Mouse (Mus musculus): Measurements from ENCODE around the gene Gm9945.
A peak's percentile ranks its signal among the peaks of the same experiment; 100 is the strongest.

DNA sequence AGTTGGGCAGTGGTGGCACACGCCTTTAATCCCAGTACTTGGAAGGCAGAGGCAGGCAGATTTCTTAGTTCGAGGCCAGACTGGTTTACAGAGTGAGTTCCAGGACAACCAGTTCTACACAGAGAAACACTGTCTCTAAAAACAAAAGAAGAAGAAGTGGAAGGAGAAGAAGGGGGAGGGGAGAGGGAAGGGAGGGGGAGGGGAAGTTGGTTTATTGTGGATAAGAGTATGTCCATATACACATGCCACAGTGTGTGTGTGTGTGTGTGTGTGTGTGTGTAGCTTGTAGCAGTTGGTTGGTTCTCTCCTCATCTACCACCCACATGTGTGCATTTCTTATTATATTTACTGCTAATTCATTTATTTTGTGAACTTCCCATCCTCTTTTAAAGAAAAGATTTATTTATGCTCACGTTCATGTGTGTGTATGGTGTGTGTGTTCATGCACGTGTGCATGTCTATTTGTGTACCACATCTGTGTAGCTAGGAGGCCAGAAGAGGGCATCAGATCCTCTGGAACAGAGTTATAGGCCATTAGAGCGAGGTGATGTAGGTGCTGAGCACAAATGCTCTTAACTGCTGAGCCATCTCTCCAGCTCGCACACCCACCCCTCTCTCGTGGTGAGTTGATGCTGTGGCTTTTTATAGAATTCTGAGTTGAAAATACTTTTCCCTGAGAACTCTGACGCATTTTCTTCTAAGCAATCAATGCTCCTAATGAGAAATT is 22.2 kb downstream of the Gm9945 start:
- peak; percentile 44 for TF ChIP-seq CTCF (IDR thresholded peaks at IDR 0.05)
- TF ChIP-seq EP300 (IDR thresholded peaks at IDR 0.05), result no peak

Data from lung, postnatal 0 days (tissue).